Mouse (Mus musculus) c-Kit-positive CD71-positive TER-119-positive erythroid progenitor cells, embryonic 14.5 days (primary cell): ENCODE data around the gene Slc41a2.

Source experiments
- DNase-seq: peaks from one replicate; pipeline ENCODE4 v3.0.0-alpha.2; 2013; ENCODE audit warnings: low spot score

The Slc41a2 gene

GRCm38 (mm10) chr10:83220847-83221246, 116.8 kb downstream of the Slc41a2 start:
- DNase-seq, result no peak

GRCm38 (mm10) chr10:83220217-83220616, 117.5 kb downstream of the Slc41a2 start:
- DNase-seq, result no peak

GRCm38 (mm10) chr10:83219729-83220128, 118.0 kb downstream of the Slc41a2 start:
- peak; percentile 44 for DNase-seq

- no peak for DNase-seq
Measured at GRCm38 (mm10) chr10:83218778-83219177, 118.9 kb downstream of the Slc41a2 start.

GRCm38 (mm10) chr10:83217256-83217655, 120.4 kb downstream of the Slc41a2 start:
- DNase-seq, result no peak

GRCm38 (mm10) chr10:83215559-83215958, 122.1 kb downstream of the Slc41a2 start:
- DNase-seq, result no peak

GRCm38 (mm10) chr10:83212618-83213017, 125.1 kb downstream of the Slc41a2 start:
- no peak for DNase-seq

GRCm38 (mm10) chr10:83210968-83211583, 126.6 kb downstream of the Slc41a2 start:
- DNase-seq, result no peak

- no peak for DNase-seq
Measured at GRCm38 (mm10) chr10:83210122-83210521, 127.6 kb downstream of the Slc41a2 start.

GRCm38 (mm10) chr10:83209388-83209787, 128.3 kb downstream of the Slc41a2 start:
- no peak for DNase-seq

GRCm38 (mm10) chr10:83208436-83208835, 129.2 kb downstream of the Slc41a2 start:
- no peak for DNase-seq

GRCm38 (mm10) chr10:83202906-83203702, 134.6 kb downstream of the Slc41a2 start:
- DNase-seq, result no peak

GRCm38 (mm10) chr10:83201525-83201924, 136.2 kb downstream of the Slc41a2 start:
- no peak for DNase-seq

- no peak for DNase-seq
Measured at GRCm38 (mm10) chr10:83199290-83199689, 138.4 kb downstream of the Slc41a2 start.

GRCm38 (mm10) chr10:83198692-83199091, 139.0 kb downstream of the Slc41a2 start:
- no peak for DNase-seq

GRCm38 (mm10) chr10:83197690-83198336, 139.9 kb downstream of the Slc41a2 start:
- DNase-seq, result peak; percentile 63

GRCm38 (mm10) chr10:83191982-83192381, 145.7 kb downstream of the Slc41a2 start:
- DNase-seq, result no peak

GRCm38 (mm10) chr10:83191476-83191875, 146.2 kb downstream of the Slc41a2 start:
- DNase-seq, result no peak

- DNase-seq, result no peak
Measured at GRCm38 (mm10) chr10:83189071-83189470, 148.6 kb downstream of the Slc41a2 start.

GRCm38 (mm10) chr10:83186984-83187383, 150.7 kb downstream of the Slc41a2 start:
- DNase-seq, result no peak

GRCm38 (mm10) chr10:83186167-83186566, 151.5 kb downstream of the Slc41a2 start:
- no peak for DNase-seq

GRCm38 (mm10) chr10:83185121-83185520, 152.6 kb downstream of the Slc41a2 start:
- no peak for DNase-seq

GRCm38 (mm10) chr10:83184480-83185069, 153.1 kb downstream of the Slc41a2 start:
- DNase-seq, result no peak
